Mouse (Mus musculus): ENCODE results near the gene Adcy2. TPM values are rescaled to one million over a fixed set of nuclear protein-coding genes. Genes with fewer than 3 reads are reported as not detected.
A peak's percentile ranks its signal among the peaks of the same experiment; 100 is the strongest.

The Adcy2 gene
- polyA plus RNA-seq, 1 experiment from 2014 or later = 7.8 TPM

- no peak overlapping the region for H3K4me3 ChIP-seq (ENCODE audit: low read depth, low read length)
- WGBS = 84% methylated on average over 5 of the region's 5 CpGs
- ATAC-seq (ENCODE audit: insufficient read depth, low FRiP score, low TSS enrichment) = no peak
Measured at GRCm38 (mm10) chr13:69006915-69007314, 7.6 kb upstream of the Adcy2 start.

GRCm38 (mm10) chr13:69006091-69006490, 6.8 kb upstream of the Adcy2 start:
- Histone ChIP-seq H3K9ac (ENCODE audit: low read length) (no peak overlapping the region), H3K4me3 (ENCODE audit: low read depth, low read length) (no peak overlapping the region), H3K4me1 (ENCODE audit: control insufficient read depth, insufficient read depth, low read length) (no peaks in the 10 kb centered on the region), H3K36me3 (ENCODE audit: control insufficient read depth, insufficient read depth, low read length) (no peaks in the 10 kb centered on the region), H3K27ac (ENCODE audit: low read depth, low read length) (no peak overlapping the region), H3K9me3 (ENCODE audit: control insufficient read depth, low read length) (no peaks in the 10 kb centered on the region), H3K27me3 (ENCODE audit: control insufficient read depth, insufficient read depth, low read length) (no peaks in the 10 kb centered on the region), H3K4me2 (ENCODE audit: low read depth) (no peak overlapping the region)
- ATAC-seq (ENCODE audit: insufficient read depth, low FRiP score, low TSS enrichment) (no peak), DNase-seq (ENCODE audit: low spot score) (no peak)
- WGBS = 85% methylated on average over 4 of the region's 4 CpGs

More at GRCm38 (mm10) chr13:69006915-69007314, 7.6 kb upstream of the Adcy2 start:
- Histone ChIP-seq H3K4me2 (ENCODE audit: low read depth) (no peak overlapping the region), H3K9me3 (ENCODE audit: control insufficient read depth, low read length) (no peaks in the 10 kb centered on the region), H3K4me1 (ENCODE audit: control insufficient read depth, insufficient read depth, low read length) (no peaks in the 10 kb centered on the region), H3K27me3 (ENCODE audit: control insufficient read depth, insufficient read depth, low read length) (no peaks in the 10 kb centered on the region), H3K9ac (ENCODE audit: low read length) (no peak overlapping the region), H3K27ac (ENCODE audit: low read depth, low read length) (no peak overlapping the region), H3K36me3 (ENCODE audit: control insufficient read depth, insufficient read depth, low read length) (no peaks in the 10 kb centered on the region)
- no peak for DNase-seq (ENCODE audit: low spot score)

- no peak for ATAC-seq (ENCODE audit: insufficient read depth, low FRiP score, low TSS enrichment)
- H3K27ac ChIP-seq (ENCODE audit: low read depth, low read length) = no peak overlapping the region
- no peaks in the 10 kb centered on the region for H3K27me3 ChIP-seq (ENCODE audit: control insufficient read depth, insufficient read depth, low read length)
- DNase-seq (ENCODE audit: low spot score) = no peak
- WGBS = 84% methylated on average over 4 of the region's 4 CpGs
- no peak overlapping the region for H3K4me2 ChIP-seq (ENCODE audit: low read depth)
- no peaks in the 10 kb centered on the region for H3K36me3 ChIP-seq (ENCODE audit: control insufficient read depth, insufficient read depth, low read length)
- H3K4me3 ChIP-seq (ENCODE audit: low read depth, low read length) = no peak overlapping the region
- H3K9me3 ChIP-seq (ENCODE audit: control insufficient read depth, low read length) = no peaks in the 10 kb centered on the region
- 0 out of 2 replicates have a peak, but pooled peaks cover 2% of the 10 kb centered on the region for H3K4me1 ChIP-seq (ENCODE audit: control insufficient read depth, insufficient read depth, low read length)
- H3K9ac ChIP-seq (ENCODE audit: low read length) = no peak overlapping the region
Measured at GRCm38 (mm10) chr13:69004406-69004805, 5.1 kb upstream of the Adcy2 start.

- 80% methylated on average over 5 of the region's 5 CpGs for WGBS
- H3K27ac ChIP-seq (ENCODE audit: low read depth, low read length) = no peak overlapping the region
- no peak overlapping the region for H3K4me3 ChIP-seq (ENCODE audit: low read depth, low read length)
- H3K9ac ChIP-seq (ENCODE audit: low read length) = no peak overlapping the region
- H3K4me1 ChIP-seq (ENCODE audit: control insufficient read depth, insufficient read depth, low read length) = 0 out of 2 replicates have a peak, but pooled peaks cover 2% of the 10 kb centered on the region
- H3K36me3 ChIP-seq (ENCODE audit: control insufficient read depth, insufficient read depth, low read length) = no peaks in the 10 kb centered on the region
- H3K4me2 ChIP-seq (ENCODE audit: low read depth) = no peak overlapping the region
- no peaks in the 10 kb centered on the region for H3K9me3 ChIP-seq (ENCODE audit: control insufficient read depth, low read length)
- DNase-seq (ENCODE audit: low spot score) = no peak
- H3K27me3 ChIP-seq (ENCODE audit: control insufficient read depth, insufficient read depth, low read length) = 0 out of 2 replicates have a peak, but pooled peaks cover 2% of the 10 kb centered on the region
- ATAC-seq (ENCODE audit: insufficient read depth, low FRiP score, low TSS enrichment) = no peak
Measured at GRCm38 (mm10) chr13:69002631-69003030, 3.3 kb upstream of the Adcy2 start.

- no peak overlapping the region for H3K4me3 ChIP-seq (ENCODE audit: low read depth, low read length)
- no peaks in the 10 kb centered on the region for H3K9me3 ChIP-seq (ENCODE audit: control insufficient read depth, low read length)
- ATAC-seq (ENCODE audit: insufficient read depth, low FRiP score, low TSS enrichment) = no peak
- no peaks in the 10 kb centered on the region for H3K36me3 ChIP-seq (ENCODE audit: control insufficient read depth, insufficient read depth, low read length)
- 23% methylated on average over 4 of the region's 4 CpGs for WGBS
- H3K27me3 ChIP-seq (ENCODE audit: control insufficient read depth, insufficient read depth, low read length) = 0 out of 2 replicates have a peak, but pooled peaks cover 2% of the 10 kb centered on the region
- 0 out of 2 replicates have a peak, but pooled peaks cover 2% of the 10 kb centered on the region for H3K4me1 ChIP-seq (ENCODE audit: control insufficient read depth, insufficient read depth, low read length)
- no peak overlapping the region for H3K9ac ChIP-seq (ENCODE audit: low read length)
- no peak overlapping the region for H3K4me2 ChIP-seq (ENCODE audit: low read depth)
- peak; percentile 58 for DNase-seq (ENCODE audit: low spot score)
- H3K27ac ChIP-seq (ENCODE audit: low read depth, low read length) = no peak overlapping the region
Measured at GRCm38 (mm10) chr13:69002173-69002572, 2.8 kb upstream of the Adcy2 start.

GRCm38 (mm10) chr13:68999826-69000225, 485 bp upstream of the Adcy2 start:
- H3K9me3 ChIP-seq (ENCODE audit: control insufficient read depth, low read length) = no peaks in the 10 kb centered on the region
- ATAC-seq (ENCODE audit: insufficient read depth, low FRiP score, low TSS enrichment) = no peak
- no peak overlapping the region for H3K27ac ChIP-seq (ENCODE audit: low read depth, low read length)

GRCm38 (mm10) chr13:68998558-68998917, 803 bp downstream of the Adcy2 start:
- Histone ChIP-seq H3K4me2 (ENCODE audit: low read depth) (peak overlapping the region; percentile 90), H3K4me1 (ENCODE audit: control insufficient read depth, insufficient read depth, low read length) (0 out of 2 replicates have a peak, but pooled peaks cover 2% of the 10 kb centered on the region), H3K36me3 (ENCODE audit: control insufficient read depth, insufficient read depth, low read length) (no peaks in the 10 kb centered on the region), H3K9me3 (ENCODE audit: control insufficient read depth, low read length) (no peaks in the 10 kb centered on the region), H3K9ac (ENCODE audit: low read length) (peak overlapping the region; percentile 62), H3K27ac (ENCODE audit: low read depth, low read length) (0 out of 2 replicates have a peak overlapping the region, but pooled peaks have one; percentile 35), H3K27me3 (ENCODE audit: control insufficient read depth, insufficient read depth, low read length) (0 out of 2 replicates have a peak, but pooled peaks cover 2% of the 10 kb centered on the region), H3K4me3 (ENCODE audit: low read depth, low read length) (peak overlapping the region; percentile 49)
- 2% methylated on average over 17 of the region's 17 CpGs for WGBS
- DNase-seq (ENCODE audit: low spot score) (no peak), ATAC-seq (ENCODE audit: insufficient read depth, low FRiP score, low TSS enrichment) (peak; percentile 5; the same call in 1 of the 2 replicates)

More at GRCm38 (mm10) chr13:68999826-69000225, 485 bp upstream of the Adcy2 start:
- Histone ChIP-seq H3K4me2 (ENCODE audit: low read depth) (peak overlapping the region; percentile 90), H3K9ac (ENCODE audit: low read length) (peak overlapping the region; percentile 62; the same call in 1 of the 2 replicates), H3K4me3 (ENCODE audit: low read depth, low read length) (peak overlapping the region; percentile 49), H3K4me1 (ENCODE audit: control insufficient read depth, insufficient read depth, low read length) (0 out of 2 replicates have a peak, but pooled peaks cover 2% of the 10 kb centered on the region), H3K36me3 (ENCODE audit: control insufficient read depth, insufficient read depth, low read length) (no peaks in the 10 kb centered on the region), H3K27me3 (ENCODE audit: control insufficient read depth, insufficient read depth, low read length) (0 out of 2 replicates have a peak, but pooled peaks cover 2% of the 10 kb centered on the region)
- DNase-seq (ENCODE audit: low spot score) = no peak
- 40% methylated on average over 5 of the region's 5 CpGs for WGBS

- DNase-seq (ENCODE audit: low spot score) (peak; percentile 33), ATAC-seq (ENCODE audit: insufficient read depth, low FRiP score, low TSS enrichment) (no peak)
- H3K27ac ChIP-seq (ENCODE audit: low read depth, low read length) = no peak overlapping the region
- 0 out of 2 replicates have a peak, but pooled peaks cover 2% of the 10 kb centered on the region for H3K27me3 ChIP-seq (ENCODE audit: control insufficient read depth, insufficient read depth, low read length)
- peak overlapping the region; percentile 90 for H3K4me2 ChIP-seq (ENCODE audit: low read depth)
- no peaks in the 10 kb centered on the region for H3K36me3 ChIP-seq (ENCODE audit: control insufficient read depth, insufficient read depth, low read length)
- 0 out of 2 replicates have a peak, but pooled peaks cover 2% of the 10 kb centered on the region for H3K4me1 ChIP-seq (ENCODE audit: control insufficient read depth, insufficient read depth, low read length)
- 8% methylated on average over 22 of the region's 22 CpGs for WGBS
- no peaks in the 10 kb centered on the region for H3K9me3 ChIP-seq (ENCODE audit: control insufficient read depth, low read length)
- H3K9ac ChIP-seq (ENCODE audit: low read length) = peak overlapping the region; percentile 62
- H3K4me3 ChIP-seq (ENCODE audit: low read depth, low read length) = peak overlapping the region; percentile 49
Measured at GRCm38 (mm10) chr13:68997821-68998551, 1.4 kb downstream of the Adcy2 start.
